Mouse (Mus musculus): Measurements from ENCODE around the gene Ccdc62.
A peak's percentile ranks its signal among the peaks of the same experiment; 100 is the strongest.

DNA sequence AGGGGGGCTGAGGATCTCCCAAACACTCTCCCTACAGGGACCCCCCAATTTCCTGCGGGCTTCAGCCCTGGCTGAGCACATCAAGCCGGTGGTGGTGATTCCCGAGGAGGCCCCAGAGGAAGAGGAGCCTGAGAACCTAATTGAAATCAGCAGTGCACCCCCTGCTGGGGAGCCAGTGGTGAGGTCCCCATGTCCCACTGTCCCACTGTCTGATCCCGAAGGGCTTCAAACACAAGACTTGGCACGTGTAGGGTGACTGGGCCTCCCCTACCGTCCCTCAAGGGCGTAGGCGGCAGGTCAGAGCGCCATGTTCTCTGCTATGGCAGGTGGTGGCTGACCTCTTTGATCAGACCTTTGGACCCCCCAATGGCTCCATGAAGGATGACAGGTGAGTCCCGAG, 65.7 kb downstream of the Ccdc62 start:
- no peak for TF ChIP-seq TAL1 (IDR thresholded peaks at IDR 0.05; ENCODE audit: low read length)
- peak; percentile 7 to 33 (median 23); a peak in 3 of 6 replicates for TF ChIP-seq CTCF (IDR thresholded peaks at IDR 0.05 in 2 of 3, conservative IDR thresholded peaks at IDR 0.05 in 1 of 3; ENCODE audit: control insufficient read depth in 1 of 3, insufficient read depth in 1 of 3, low read depth in 2 of 3, low read length in 3 of 3, poor library complexity in 1 of 3, severe bottlenecking in 1 of 3)
- no peak for TF ChIP-seq EP300 (IDR thresholded peaks at IDR 0.05; ENCODE audit: low read depth in 1 of 2, low read length in 2 of 2)
- no peak for TF ChIP-seq POLR2A (IDR thresholded peaks at IDR 0.05; ENCODE audit: control insufficient read depth in 1 of 2, insufficient read depth in 1 of 2, low read depth in 1 of 2, low read length in 2 of 2, poor library complexity in 1 of 2)
- TF ChIP-seq GATA1 (IDR thresholded peaks at IDR 0.05; ENCODE audit: low read depth, low read length): no peak
- TF ChIP-seq ELF1 (IDR thresholded peaks at IDR 0.05; ENCODE audit: low read depth, low read length): no peak
- no peak for TF ChIP-seq MYC (IDR thresholded peaks at IDR 0.05; ENCODE audit: low read depth, low read length)
- no peak for TF ChIP-seq GABPA (IDR thresholded peaks at IDR 0.05; ENCODE audit: low read depth, low read length)
- TF ChIP-seq CHD2 (IDR thresholded peaks at IDR 0.05; ENCODE audit: low read length): no peak
- TF ChIP-seq MEF2A (IDR thresholded peaks at IDR 0.05; ENCODE audit: extremely low read depth, insufficient replicate concordance, low read depth, low read length, poor library complexity, severe bottlenecking): no peak

Measured in MEL (cell line).